Mouse (Mus musculus): ENCODE measurements around the gene Pitpnb. TPM values are rescaled to one million over a fixed set of nuclear protein-coding genes. Genes with fewer than 3 reads are reported as not detected.

Pitpnb gene
- total RNA-seq, 2 experiments from 2014 or later, result 68.1 to 68.2 TPM

DNA sequence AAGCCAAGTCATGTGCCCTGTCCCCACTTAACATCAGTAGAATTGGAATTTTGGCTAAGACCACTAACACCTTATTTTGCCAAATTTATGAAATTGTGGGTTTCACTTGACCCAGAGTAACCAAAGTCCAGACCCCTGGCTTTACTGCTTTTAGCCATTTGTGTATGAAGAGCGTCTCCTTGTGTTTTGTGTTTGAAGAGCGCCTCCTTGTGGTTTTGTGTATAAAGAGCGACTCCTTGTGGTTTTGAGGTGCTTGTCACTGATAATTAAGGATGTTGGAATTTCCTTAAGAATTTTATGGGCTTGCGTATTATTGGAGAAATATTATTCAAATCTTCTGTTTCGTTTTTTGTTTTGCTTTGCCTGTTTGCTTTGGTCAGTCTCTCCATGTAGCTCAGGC is 11.0 kb downstream of the Pitpnb start:
- DNase-seq (ENCODE audit: low spot score in 2 of 2), result peak in 1 of 2 experiments; percentile 28

DNA sequence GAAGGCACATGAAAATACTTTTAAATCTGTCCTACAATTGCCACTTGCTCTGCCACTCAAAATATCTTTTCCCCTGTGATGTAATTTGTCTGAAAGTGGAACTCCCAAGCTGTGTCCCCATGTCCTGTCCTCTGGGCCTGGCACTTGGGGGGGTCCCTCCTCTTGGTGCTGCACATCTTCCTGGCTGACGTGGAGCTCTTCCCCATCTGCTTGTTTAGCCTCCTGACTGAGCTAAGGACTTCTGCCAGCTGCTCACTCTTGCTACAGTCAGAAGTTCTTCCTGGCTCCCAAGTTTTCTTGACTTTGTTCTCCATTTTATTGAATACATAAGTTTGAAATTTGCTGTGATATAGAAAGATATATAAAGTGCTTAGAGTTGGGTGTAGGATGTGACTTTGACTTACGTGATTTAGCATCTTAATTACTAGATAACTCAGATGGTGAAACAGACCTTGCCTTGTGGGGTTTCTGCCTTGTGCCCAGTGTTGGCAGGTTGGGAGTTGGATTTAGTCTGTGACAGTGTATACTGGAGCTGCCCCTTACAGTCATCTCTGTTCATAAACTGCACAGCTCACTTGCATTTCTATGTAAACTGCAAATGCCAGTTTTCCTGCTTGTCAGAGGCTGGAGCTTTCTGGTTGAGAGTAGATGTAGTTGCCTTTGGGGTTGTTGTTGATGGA is 14.3 kb downstream of the Pitpnb start:
- DNase-seq (ENCODE audit: low spot score in 2 of 2), result no peak

GRCm38 (mm10) chr5:111356811-111357617 is 26.5 kb downstream of the Pitpnb start:
- no peak for DNase-seq (ENCODE audit: low spot score in 2 of 2)

DNA sequence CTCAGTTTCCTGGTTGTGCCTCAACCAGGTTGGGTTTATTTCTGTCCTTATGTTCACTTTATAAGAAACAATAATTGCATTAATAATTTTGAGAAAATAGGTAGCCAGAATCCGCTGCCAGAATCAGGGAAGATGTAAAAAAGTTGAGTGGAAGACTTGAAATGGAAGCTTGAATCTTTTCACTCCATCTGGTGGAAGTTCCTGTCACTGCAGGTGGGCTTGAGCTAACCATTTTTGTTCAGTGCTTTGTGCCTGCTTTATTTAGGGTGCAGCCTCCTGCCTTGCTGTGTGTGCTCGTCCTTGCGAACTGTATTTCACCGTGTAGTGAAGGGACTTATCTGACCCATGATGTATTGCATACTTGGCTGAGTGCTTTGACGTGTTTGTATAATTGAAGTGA is 30.0 kb downstream of the Pitpnb start:
- no peak for DNase-seq (ENCODE audit: low spot score in 2 of 2)

DNA sequence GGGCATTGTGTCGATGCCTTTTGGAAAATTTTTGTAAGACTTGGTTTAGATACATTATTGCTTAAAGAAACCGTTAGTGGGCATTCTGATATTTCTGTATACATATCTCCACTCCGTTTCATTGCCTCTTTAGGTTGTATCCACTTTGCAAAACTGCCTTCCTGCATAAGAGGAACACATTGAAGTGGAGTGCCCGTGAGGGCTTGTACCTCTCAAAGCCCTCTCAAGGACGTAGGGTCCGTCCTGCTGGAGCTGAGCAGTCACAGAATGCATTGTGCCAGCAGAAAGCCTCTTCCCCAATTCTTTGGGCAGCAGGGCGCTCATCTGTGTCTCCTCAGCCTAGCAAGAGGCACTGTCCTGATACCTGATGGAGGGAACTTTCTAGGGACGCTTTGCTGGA is 30.5 kb downstream of the Pitpnb start:
- DNase-seq (ENCODE audit: low spot score in 2 of 2), result no peak

- no peak for DNase-seq (ENCODE audit: low spot score in 2 of 2)
Observed at GRCm38 (mm10) chr5:111361846-111362245, 31.3 kb downstream of the Pitpnb start.

DNA sequence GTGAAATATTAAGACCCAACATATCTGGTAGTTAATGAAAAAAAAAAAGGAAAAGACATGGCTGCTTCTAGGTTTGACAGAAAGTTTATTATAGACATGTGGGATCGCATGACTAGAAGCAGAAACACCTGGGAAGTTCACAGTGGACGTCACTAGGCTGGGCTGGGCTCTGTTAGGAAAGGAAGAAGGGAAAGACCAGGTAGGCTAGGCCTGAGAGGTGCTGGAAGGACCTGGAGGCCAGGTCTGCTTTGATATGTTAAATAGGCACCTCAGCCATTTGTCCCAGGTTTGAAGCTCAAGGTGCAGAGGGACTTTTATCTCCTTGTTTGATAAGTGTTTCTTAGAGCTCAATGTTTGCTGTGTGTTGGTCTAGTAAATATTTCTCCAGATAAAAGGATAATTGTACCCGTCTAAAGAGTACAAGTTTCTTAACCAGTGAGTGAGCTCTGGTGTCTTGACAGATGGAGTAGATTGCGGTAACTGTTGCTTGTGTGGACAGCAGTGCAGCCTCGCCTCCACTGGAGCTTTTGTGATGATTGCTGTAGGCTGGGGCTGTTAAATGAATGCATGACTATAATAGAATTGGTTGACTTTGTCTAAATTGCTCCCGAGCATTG is 33.0 kb downstream of the Pitpnb start:
- no peak for DNase-seq (ENCODE audit: low spot score in 2 of 2)

DNA sequence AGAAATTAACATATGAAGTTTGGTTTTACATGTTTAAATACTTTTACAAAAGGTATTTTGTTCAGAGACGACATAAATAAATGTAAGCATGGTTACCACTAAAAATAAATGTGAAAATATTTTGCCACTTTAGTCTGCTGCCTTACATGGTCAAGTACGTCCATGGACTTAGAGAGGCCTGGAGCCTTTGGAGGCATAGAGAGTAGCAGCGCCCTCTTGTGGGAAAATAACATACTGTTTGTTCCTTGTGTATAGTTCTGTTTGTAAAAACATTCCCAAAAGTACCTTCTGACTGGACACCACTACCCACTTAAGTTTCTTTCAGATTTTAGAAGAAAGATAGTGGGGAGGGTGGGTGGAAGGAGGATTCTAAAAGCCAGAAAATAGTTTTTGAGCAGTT is 34.0 kb downstream of the Pitpnb start:
- peak in 1 of 2 experiments; percentile 67 for DNase-seq (ENCODE audit: low spot score in 2 of 2)

- no peak for DNase-seq (ENCODE audit: low spot score in 2 of 2)
Observed at GRCm38 (mm10) chr5:111366140-111366539, 35.6 kb downstream of the Pitpnb start.

DNA sequence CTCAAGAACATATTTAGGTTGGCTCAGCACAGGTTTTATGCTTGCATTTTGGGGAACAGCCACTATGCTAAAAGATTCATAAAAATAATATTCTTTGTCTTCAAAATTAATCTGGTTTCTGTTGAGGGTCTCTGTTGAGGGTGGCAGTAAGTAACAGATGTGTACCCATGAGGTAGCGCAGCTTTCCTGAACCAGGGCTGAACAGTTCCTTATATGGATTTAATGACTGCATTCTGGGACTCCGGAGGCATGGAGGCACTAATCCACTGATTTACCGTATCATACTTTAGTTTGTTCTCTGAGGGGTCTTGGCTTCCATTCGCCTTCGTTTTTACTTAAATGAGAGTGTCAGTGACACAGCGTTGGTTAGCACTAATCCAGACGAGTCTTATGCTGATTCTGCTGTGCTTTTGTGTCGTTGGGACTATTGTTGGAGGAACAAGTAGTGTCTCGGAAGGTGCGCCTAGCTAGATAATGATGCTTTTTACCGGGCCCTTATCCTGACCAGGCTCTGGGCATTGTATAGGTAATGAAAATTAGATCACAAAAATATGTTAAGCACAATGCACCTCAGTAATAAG is 37.5 kb downstream of the Pitpnb start:
- no peak for DNase-seq (ENCODE audit: low spot score in 2 of 2)

GRCm38 (mm10) chr5:111368576-111368975 is 38.0 kb downstream of the Pitpnb start:
- no peak for DNase-seq (ENCODE audit: low spot score in 2 of 2)

GRCm38 (mm10) chr5:111375616-111376015 is 45.1 kb downstream of the Pitpnb start:
- DNase-seq (ENCODE audit: low spot score in 2 of 2), result no peak

DNA sequence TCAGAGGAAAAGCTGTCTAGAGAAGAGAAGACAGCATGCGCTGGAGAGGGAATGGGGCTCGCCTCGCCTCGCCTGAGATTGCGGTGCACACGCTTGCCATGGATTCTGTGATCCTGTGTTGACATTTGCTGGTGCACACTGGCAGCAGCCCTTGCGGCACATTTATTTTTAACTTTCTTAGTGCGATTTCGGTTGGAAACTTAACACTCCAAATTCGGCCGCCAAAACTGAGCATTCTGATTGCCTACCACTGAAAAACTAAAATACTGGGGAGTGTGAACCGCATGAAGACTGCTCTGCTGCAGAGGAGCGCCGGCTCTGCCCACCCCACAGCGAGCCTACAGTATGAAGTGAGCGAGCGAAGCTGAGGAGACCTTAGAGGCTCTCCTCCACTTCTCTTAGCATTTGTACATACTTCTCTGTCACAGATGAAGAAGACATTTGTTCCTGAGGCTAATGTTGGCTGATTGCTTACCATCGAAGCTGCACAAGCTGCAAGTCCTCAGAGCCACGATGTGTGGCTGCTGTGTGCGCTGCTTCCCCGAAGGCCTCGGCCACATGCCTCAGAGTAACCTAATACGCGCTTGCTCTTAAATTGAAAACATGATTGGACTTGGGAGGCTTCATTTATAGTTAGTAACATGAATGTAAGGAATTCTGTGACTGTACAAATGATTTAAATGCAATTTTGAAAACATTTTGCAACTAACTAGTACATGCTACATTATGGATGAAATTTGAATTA is 45.9 kb downstream of the Pitpnb start:
- DNase-seq (ENCODE audit: low spot score in 2 of 2), result no peak

DNA sequence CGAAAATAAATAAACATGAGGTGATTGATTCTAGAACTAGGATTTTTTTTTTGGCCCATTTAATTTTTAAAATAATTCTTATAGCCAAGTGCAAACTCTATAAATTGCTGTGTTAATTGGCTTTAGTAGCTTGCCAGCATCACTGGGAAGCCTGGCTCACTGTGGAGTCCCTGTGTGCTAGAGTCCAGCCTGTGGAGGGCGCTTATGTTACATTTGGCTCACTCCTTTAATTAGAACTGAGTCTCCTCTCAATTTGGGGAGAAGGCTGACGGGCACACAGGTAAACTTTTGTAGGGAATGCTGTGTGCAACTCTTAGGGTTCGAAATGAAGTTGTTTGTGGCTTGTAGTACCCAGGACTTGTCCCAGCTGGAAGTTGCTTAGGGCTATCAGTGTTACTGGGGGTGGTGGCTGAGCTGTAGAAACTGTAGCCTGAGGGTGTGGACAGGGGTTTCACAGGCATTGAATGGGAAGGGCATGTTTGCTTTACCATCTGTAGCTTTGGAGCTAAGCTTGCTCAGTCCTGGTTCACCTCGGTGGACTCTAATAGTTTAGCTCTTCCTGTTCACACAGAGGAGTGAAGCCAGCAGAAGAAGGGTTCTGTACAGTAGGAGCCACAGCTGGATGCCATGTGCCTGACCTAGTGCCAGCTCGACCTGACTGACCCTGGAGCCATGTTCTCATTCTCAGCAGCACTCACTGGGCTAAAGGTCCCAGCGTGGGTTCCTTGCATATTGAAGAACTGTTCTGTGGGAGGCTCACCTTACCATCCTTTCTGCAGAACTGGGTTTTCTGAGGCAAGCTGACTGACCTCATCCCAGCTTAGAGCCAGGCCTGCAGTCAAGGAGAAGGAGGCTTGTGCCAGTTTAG is 47.8 kb downstream of the Pitpnb start:
- DNase-seq (ENCODE audit: low spot score in 2 of 2), result no peak

GRCm38 (mm10) chr5:111383335-111383734 is 52.8 kb downstream of the Pitpnb start:
- no peak for DNase-seq (ENCODE audit: low spot score in 2 of 2)

DNA sequence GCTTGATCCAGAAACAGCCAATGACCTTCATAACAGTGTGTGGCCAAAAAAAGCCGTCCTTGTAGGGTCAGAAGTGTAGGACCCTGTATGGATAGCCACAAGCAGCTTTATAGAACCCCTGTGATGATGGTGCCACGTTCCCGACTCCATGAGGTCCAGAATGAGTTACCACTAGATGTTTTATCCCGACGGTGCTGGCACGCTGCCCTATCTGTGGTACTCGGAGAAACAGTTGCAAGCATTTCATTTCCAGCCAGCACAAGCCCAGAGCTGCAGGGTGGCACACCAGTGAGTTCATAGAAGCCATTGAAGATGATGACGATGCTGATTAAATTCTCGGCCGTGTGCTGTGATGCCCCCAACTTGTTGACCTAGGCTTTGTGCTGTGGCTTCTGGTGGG is 60.3 kb downstream of the Pitpnb start:
- no peak for DNase-seq (ENCODE audit: low spot score in 2 of 2)

- DNase-seq (ENCODE audit: low spot score in 2 of 2), result no peak
Observed at GRCm38 (mm10) chr5:111391485-111391884, 60.9 kb downstream of the Pitpnb start.

DNA sequence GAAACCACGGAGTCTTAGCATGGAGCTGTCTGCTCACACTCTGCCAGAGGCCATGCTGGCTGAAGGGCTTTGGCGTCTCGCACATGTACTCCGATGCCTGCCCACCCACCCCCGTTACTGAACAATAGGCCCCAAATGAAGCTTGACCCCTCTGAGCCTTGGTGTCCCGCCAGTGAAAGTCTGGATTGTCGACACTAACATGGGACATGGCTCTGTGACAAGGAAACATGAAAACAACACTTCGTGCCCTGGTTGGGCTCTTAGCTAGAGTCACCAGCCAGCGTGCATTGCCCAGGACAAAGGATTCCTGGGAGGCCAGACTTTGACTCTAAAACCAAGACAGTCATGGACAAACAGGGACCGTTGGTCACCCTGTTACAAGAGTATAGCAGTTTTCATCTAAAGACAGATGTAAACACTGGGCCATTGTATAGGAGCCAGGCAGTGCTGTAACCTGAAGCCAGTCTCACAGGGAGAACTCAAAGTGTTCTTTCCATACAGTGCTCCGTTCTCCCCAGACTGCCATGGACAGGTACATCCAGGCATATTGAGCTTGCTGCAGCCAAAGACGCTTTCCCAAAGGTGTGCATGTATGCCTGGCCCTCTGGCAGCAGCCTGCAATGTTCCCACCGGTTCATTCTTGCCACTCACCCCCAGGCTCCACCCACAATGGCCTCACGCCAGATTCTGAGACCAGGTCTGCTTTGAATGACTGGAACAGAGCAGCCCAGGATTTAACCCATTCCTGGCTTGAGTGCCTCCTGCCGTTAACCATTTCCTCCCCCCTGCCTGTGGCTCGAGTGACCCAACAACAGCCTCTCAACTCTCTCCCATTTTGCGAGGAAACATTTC is 63.0 kb downstream of the Pitpnb start:
- DNase-seq (ENCODE audit: low spot score in 2 of 2), result peak; percentile 58 to 65
